Mouse (Mus musculus) inflammation-experienced regulatory T-cells, adult 6 months (primary cell): Measurements from ENCODE around the gene Rbfox3. TPM values are rescaled to one million over a fixed set of nuclear protein-coding genes. Genes with fewer than 3 reads are reported as not detected.
"Not testable (repeated sequence)": the region's sequence is repeated elsewhere in the genome, so short reads cannot be mapped to it uniquely, and the experiment has no call there.

Source experiments
- ATAC-seq: one replicate; pipeline ENCODE4 v1.8.0; 2017
- polyA plus RNA-seq, 3 experiments: library from polyadenylated mRNA; unstranded; fragments of 100-300 nt; shearing (Covaris generic); gene quantifications; one replicate each; pipeline ENCODE4 v1.2.1; 2017

Rbfox3 gene
- polyA plus RNA-seq, 3 experiments from 2014 or later, result 0.30 TPM; not detected in 2

- no peak for ATAC-seq
Measured at GRCm38 (mm10) chr11:118813942-118814341, 97.5 kb downstream of the Rbfox3 start.

GRCm38 (mm10) chr11:118811404-118811803, 100.0 kb downstream of the Rbfox3 start:
- no peak for ATAC-seq

- ATAC-seq, result no peak
Measured at GRCm38 (mm10) chr11:118807511-118807910, 103.9 kb downstream of the Rbfox3 start.

- ATAC-seq, result no peak
Measured at GRCm38 (mm10) chr11:118794856-118795602, 116.4 kb downstream of the Rbfox3 start.

GRCm38 (mm10) chr11:118793639-118794021, 117.8 kb downstream of the Rbfox3 start:
- no peak for ATAC-seq

GRCm38 (mm10) chr11:118792916-118793638, 118.3 kb downstream of the Rbfox3 start:
- no peak for ATAC-seq

GRCm38 (mm10) chr11:118792163-118792915, 119.1 kb downstream of the Rbfox3 start:
- ATAC-seq, result no peak

GRCm38 (mm10) chr11:118791391-118791790, 120.0 kb downstream of the Rbfox3 start:
- ATAC-seq, result no peak

- no peak for ATAC-seq
Measured at GRCm38 (mm10) chr11:118788091-118788490, 123.3 kb downstream of the Rbfox3 start.

GRCm38 (mm10) chr11:118782677-118783076, 128.7 kb downstream of the Rbfox3 start:
- ATAC-seq, result no peak

GRCm38 (mm10) chr11:118775753-118776152, 135.6 kb downstream of the Rbfox3 start:
- ATAC-seq, result no peak

GRCm38 (mm10) chr11:118774777-118775176, 136.6 kb downstream of the Rbfox3 start:
- ATAC-seq, result not testable (repeated sequence)

GRCm38 (mm10) chr11:118773076-118773583, 138.3 kb downstream of the Rbfox3 start:
- no peak for ATAC-seq

- no peak for ATAC-seq
Measured at GRCm38 (mm10) chr11:118771358-118771757, 140.0 kb downstream of the Rbfox3 start.

- ATAC-seq, result no peak
Measured at GRCm38 (mm10) chr11:118770789-118771188, 140.6 kb downstream of the Rbfox3 start.

GRCm38 (mm10) chr11:118769542-118769941, 141.9 kb downstream of the Rbfox3 start:
- ATAC-seq, result no peak

- ATAC-seq, result no peak
Measured at GRCm38 (mm10) chr11:118768441-118768840, 143.0 kb downstream of the Rbfox3 start.

GRCm38 (mm10) chr11:118767411-118767810, 144.0 kb downstream of the Rbfox3 start:
- no peak for ATAC-seq

- no peak for ATAC-seq
Measured at GRCm38 (mm10) chr11:118760296-118760988, 151.0 kb downstream of the Rbfox3 start.

- ATAC-seq, result no peak
Measured at GRCm38 (mm10) chr11:118759228-118759627, 152.2 kb downstream of the Rbfox3 start.

- no peak for ATAC-seq
Measured at GRCm38 (mm10) chr11:118758277-118758990, 153.0 kb downstream of the Rbfox3 start.

GRCm38 (mm10) chr11:118757488-118757887, 153.9 kb downstream of the Rbfox3 start:
- ATAC-seq, result no peak
